Mouse (Mus musculus) kidney, postnatal 4 days (tissue): ENCODE results near the gene Dspp.

Experiments used
- DNase-seq, 2 experiments: peaks; one replicate each; pipeline ENCODE4 v3.0.0; 2021; ENCODE audit warnings: mixed read lengths in 2 of 2

The Dspp gene

DNA sequence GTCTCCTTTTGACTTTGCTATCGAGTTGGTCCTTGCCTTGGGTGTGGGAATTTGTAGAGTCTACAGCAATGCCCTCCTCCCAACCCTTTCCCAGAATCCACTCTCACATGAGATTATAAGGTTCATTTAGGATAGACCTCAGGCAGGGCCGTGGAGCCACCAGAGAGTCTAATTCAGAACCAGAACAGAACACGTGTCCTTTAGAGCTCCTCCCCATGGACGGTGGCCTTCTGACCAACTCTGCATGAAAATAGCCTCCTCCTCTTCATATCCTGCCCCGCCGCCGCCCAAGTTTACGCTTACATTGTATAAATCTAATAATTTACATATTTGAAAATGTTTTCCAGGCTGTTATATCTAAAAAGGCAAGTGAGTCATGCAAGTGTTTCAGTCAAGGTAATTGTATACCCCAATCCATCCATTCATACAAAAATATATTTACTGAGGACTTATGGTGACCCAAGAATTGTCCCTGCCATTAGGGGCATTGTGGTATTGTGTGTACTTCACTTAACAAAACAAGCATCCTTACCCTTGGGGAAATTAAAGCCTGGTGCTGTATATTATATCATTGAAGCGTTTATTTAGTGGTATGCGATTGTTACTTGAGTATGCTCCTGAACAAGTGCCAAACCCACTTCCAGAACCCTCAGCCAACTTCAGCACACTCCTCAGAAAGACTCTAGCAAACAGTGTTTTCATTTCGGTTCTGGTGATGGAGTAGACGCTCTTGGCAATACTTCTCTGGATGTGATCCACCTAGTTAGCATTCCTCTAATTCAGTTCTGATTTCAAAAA is 30.8 kb downstream of the Dspp start:
- DNase-seq: no peak

DNA sequence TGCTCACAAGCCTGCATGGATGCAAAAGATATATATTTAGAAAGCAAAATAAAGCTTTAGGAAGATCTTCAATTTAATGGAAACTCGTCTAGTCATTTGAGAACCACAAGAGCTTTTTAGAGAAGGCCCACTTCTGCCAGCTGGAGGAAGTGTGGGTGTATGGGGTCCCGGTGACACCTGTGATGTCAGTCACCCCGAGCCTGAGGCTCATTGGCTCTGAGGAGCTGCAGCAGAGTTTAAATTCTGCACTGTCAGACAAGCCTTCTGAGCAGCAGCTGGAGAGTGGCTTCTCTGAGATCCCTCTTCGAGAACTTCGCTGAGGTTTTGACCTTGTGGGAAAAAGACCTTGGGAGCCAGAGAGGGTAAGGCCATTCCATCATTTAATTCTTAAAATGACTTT is 31.8 kb downstream of the Dspp start, which contains the start of gene Dmp1:
Gene Dmp1, plus strand, starts transcription at position 263 of the 400 bp plus-strand sequence.
- no peak for DNase-seq

DNA sequence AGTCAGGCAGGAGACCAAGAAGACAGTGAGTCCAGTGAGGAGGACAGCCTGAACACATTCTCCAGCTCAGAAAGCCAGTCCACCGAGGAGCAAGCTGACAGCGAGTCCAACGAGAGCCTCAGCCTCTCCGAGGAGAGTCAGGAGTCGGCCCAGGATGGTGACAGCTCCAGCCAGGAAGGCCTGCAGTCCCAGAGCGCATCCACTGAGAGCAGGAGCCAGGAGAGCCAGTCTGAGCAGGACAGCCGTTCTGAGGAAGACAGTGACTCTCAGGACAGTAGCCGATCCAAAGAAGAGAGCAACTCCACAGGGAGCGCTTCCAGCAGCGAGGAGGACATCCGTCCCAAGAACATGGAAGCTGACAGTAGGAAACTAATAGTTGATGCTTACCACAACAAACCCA is 42.0 kb downstream of the Dspp start:
- DNase-seq: no peak

DNA sequence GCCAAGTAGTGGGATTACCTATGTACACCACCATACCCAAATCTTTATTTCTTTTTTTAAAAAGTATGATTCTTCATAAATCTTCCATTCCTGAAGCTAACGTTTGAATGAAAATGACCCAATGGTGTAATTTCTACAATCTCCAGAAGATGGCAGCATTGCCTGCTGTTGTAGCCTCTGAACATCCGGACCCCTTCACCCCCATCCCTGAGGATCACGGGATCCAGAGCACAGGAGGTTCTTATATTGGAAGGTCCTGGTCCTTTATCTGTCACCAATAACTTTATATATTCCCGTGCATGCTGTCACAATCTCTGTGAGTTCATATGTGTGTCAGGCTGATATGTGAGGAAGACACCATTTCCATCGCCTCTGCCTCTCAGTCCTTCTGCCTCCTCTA is 48.4 kb downstream of the Dspp start:
- DNase-seq: peak; percentile 18 to 37

DNA sequence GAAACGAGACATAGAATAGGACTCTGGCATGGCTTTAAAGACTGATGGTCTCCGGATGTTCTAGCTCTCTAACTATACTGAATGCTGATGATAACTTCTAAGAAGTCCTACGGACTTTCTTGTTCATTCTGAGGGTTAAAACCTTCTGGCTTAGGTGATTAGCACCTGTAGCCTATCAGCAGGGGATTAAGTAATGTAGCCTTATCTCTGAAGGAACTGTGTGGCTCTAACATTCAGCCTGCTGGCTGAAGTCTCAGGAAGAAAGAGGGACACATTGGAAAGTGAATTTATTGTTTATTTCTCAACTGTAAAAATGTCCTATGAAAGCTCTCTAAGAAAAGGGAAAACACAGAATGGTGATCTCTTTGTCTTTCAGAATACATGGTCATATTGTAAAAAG is 53.8 kb downstream of the Dspp start:
- no peak for DNase-seq

DNA sequence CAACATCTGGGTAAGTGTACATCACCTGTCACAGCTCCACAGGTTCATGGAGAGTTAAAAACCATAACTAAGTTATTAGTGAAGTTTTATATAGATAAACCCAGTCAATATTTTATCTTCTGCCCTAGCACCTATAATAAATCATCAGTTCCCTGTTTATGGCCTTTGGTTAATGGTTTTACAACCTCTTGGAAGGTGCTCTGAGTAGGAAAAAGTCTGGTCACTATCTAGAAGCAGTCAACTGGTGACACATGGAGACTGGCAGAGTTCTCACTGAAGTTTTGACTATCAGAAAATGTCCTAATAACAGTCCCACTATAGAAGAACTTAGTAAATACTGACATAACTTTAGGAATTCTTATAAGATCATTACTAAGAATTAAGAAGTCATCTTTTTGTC is 54.2 kb downstream of the Dspp start:
- no peak for DNase-seq

DNA sequence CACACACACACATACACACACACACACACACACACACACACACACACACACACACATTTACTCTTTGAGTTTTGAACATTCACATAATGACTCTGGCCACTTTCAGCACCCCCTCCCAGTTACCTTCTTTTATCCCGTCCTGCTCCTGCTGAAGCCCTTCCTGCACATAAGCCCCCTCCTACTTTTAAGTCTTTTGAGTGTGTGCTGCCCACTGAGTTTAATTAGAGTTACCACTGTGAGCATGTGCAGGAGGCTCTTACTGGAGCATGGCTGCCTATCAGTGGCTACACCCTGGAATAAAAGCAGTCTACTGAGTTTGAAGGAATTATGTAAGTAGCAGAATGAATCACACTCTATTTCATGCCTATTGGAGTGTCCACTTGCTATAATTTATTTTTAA is 58.0 kb downstream of the Dspp start:
- no peak for DNase-seq
